Mouse (Mus musculus): ENCODE results near the gene Actn1. TPM values are rescaled to one million over a fixed set of nuclear protein-coding genes. Genes with fewer than 3 reads are reported as not detected.

Actn1 gene
- polyA plus RNA-seq, 1 experiment from 2014 or later = 27.2 TPM

DNA sequence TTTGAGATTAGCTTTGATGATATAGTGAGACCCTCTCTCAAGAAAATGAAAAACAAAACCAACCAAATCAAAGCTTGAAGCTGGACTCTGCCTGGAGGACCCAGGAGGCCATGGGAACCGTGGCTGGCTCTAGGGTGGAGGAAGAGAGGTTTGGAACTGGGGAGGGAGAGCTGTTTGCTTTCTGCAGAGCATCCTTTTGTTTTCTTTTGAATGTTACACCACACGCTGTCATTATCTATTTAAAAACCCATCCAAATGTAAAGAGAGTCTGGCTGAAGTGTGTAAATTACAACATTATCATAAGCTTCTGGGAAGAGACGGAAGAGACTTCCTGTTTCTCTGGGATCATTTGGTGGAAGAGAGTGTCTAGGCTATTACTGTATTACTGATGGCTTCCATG, 43.1 kb downstream of the Actn1 start:
- DNase-seq (ENCODE audit: low spot score) (no peak), ATAC-seq (replicated peaks; ENCODE audit: low FRiP score) (no peak)
- Histone ChIP-seq H3K27me3 (ENCODE audit: control insufficient read depth, insufficient read depth, low read length) (no peaks in the 10 kb centered on the region), H3K4me2 (ENCODE audit: low read depth, low read length, severe bottlenecking) (no peak overlapping the region), H3K36me3 (ENCODE audit: control insufficient read depth, insufficient read depth, low read length) (no peaks in the 10 kb centered on the region), H3K9ac (ENCODE audit: low read length) (no peak overlapping the region), H3K4me1 (replicated peaks; ENCODE audit: control insufficient read depth, insufficient read depth, low read length) (no peaks in the 10 kb centered on the region), H3K9me3 (ENCODE audit: control insufficient read depth, low read length) (no peaks in the 10 kb centered on the region), H3K27ac (ENCODE audit: low read depth, low read length) (no peak overlapping the region), H3K4me3 (ENCODE audit: low read depth, low read length) (no peak overlapping the region)
- 65% methylated on average over 3 of the region's 3 CpGs for WGBS

DNA sequence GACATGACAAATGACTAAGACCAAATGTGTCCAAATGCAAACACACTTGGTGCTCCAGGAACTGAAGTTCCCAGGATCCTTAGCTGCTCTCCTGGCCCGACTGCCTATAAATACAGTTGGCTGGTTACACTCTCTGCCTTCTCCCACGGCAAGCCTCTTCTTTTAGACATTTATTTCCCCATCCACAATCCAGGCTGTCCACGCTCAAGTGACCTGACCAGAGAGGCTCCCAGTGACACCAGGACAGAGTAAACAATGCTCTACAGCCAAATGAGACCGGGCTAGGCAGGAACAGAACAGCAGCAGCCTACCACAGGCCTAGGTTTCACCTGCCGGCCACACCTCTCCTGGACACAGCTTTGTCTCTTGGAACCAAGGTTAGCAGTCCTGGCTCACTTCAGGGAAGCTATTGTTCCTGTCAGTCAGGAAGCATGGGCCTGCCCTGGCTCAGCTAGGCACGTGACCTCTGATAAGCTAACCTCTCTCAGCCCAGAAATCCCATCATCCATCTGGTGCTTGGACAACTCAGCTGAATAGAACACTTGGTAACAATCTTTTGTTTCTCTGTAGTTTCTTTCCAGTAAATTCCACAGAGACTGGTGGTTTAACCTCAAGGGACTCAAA, 43.8 kb downstream of the Actn1 start:
- Histone ChIP-seq H3K27me3 (ENCODE audit: control insufficient read depth, insufficient read depth, low read length) (no peaks in the 10 kb centered on the region), H3K4me1 (replicated peaks; ENCODE audit: control insufficient read depth, insufficient read depth, low read length) (no peaks in the 10 kb centered on the region), H3K4me2 (ENCODE audit: low read depth, low read length, severe bottlenecking) (no peak overlapping the region), H3K36me3 (ENCODE audit: control insufficient read depth, insufficient read depth, low read length) (no peaks in the 10 kb centered on the region), H3K9me3 (ENCODE audit: control insufficient read depth, low read length) (no peaks in the 10 kb centered on the region), H3K9ac (ENCODE audit: low read length) (no peak overlapping the region), H3K4me3 (ENCODE audit: low read depth, low read length) (no peak overlapping the region), H3K27ac (ENCODE audit: low read depth, low read length) (no peak overlapping the region)
- 75% methylated on average over 6 of the region's 6 CpGs for WGBS
- no peak for ATAC-seq (replicated peaks; ENCODE audit: low FRiP score)
- DNase-seq (ENCODE audit: low spot score) = no peak

- ATAC-seq (replicated peaks; ENCODE audit: low FRiP score) = no peak
- H3K9me3 ChIP-seq (ENCODE audit: control insufficient read depth, low read length) = no peaks in the 10 kb centered on the region
- H3K4me1 ChIP-seq (replicated peaks; ENCODE audit: control insufficient read depth, insufficient read depth, low read length) = 0 out of 2 replicates have a peak, but pooled peaks cover 1% of the 10 kb centered on the region
- H3K27me3 ChIP-seq (ENCODE audit: control insufficient read depth, insufficient read depth, low read length) = no peaks in the 10 kb centered on the region
- no peak overlapping the region for H3K4me2 ChIP-seq (ENCODE audit: low read depth, low read length, severe bottlenecking)
- WGBS = 79% methylated on average over 8 of the region's 8 CpGs
- H3K36me3 ChIP-seq (ENCODE audit: control insufficient read depth, insufficient read depth, low read length) = no peaks in the 10 kb centered on the region
- no peak overlapping the region for H3K9ac ChIP-seq (ENCODE audit: low read length)
- no peak for DNase-seq (ENCODE audit: low spot score)
- no peak overlapping the region for H3K27ac ChIP-seq (ENCODE audit: low read depth, low read length)
- H3K4me3 ChIP-seq (ENCODE audit: low read depth, low read length) = no peak overlapping the region
Observed at GRCm38 (mm10) chr12:80213810-80214209, 46.4 kb downstream of the Actn1 start.

- WGBS = 76% methylated on average over 4 of the region's 4 CpGs
- Histone ChIP-seq H3K4me2 (ENCODE audit: low read depth, low read length, severe bottlenecking) (no peak overlapping the region), H3K9me3 (ENCODE audit: control insufficient read depth, low read length) (no peaks in the 10 kb centered on the region), H3K4me1 (replicated peaks; ENCODE audit: control insufficient read depth, insufficient read depth, low read length) (0 out of 2 replicates have a peak, but pooled peaks cover 2% of the 10 kb centered on the region), H3K27me3 (ENCODE audit: control insufficient read depth, insufficient read depth, low read length) (no peaks in the 10 kb centered on the region), H3K27ac (ENCODE audit: low read depth, low read length) (no peak overlapping the region), H3K4me3 (ENCODE audit: low read depth, low read length) (no peak overlapping the region), H3K9ac (ENCODE audit: low read length) (no peak overlapping the region), H3K36me3 (ENCODE audit: control insufficient read depth, insufficient read depth, low read length) (no peaks in the 10 kb centered on the region)
- no peak for DNase-seq (ENCODE audit: low spot score)
- ATAC-seq (replicated peaks; ENCODE audit: low FRiP score) = no peak
Observed at GRCm38 (mm10) chr12:80213263-80213662, 46.9 kb downstream of the Actn1 start.

DNA sequence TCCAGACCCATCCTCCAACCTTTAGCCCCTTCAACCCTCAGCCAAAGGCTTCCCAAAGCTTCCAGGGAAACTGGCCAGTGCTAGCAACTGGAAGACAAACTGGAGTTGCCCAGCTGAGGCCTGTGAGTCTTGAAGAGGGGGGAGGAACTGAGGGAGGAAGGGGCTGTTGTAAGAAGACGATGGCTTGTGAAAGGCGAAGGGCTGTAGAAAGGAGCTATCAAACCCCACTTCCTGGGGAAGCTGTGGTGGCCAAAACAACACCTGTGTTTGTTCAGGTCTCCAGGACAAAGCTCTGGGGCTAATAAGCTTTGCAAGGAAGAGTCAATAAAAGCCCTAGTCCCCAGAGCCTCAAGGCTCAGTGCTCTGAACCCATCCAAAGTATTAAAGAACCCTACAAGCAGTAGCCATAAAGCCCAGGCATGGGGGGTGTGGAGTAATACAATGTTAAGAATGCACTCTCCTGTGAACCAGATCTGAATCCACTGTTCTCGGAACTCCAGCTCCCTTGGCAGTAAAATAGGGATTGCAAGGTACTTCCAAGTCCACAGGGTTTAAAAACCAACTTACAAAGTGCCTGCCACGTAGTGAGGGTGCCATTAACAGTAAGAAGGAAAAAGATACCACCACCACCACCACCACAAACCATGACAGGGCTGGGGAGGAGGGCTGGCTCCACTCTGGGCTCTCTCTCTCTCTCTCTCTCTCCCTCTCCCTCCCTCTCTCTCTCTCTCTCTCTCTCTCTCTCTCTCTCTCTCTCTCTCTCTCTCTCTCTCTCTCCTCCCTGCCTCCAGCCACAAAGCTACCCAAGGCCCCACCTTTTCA, 49.2 kb downstream of the Actn1 start:
- H3K4me1 ChIP-seq (replicated peaks; ENCODE audit: control insufficient read depth, insufficient read depth, low read length) = 0 out of 2 replicates have a peak, but pooled peaks cover 2% of the 10 kb centered on the region
- WGBS = 67% methylated on average over 4 of the region's 4 CpGs
- H3K9ac ChIP-seq (ENCODE audit: low read length) = no peak overlapping the region
- no peak overlapping the region for H3K4me2 ChIP-seq (ENCODE audit: low read depth, low read length, severe bottlenecking)
- ATAC-seq (replicated peaks; ENCODE audit: low FRiP score) (no peak), DNase-seq (ENCODE audit: low spot score) (no peak)
- H3K36me3 ChIP-seq (ENCODE audit: control insufficient read depth, insufficient read depth, low read length) = no peaks in the 10 kb centered on the region
- no peaks in the 10 kb centered on the region for H3K27me3 ChIP-seq (ENCODE audit: control insufficient read depth, insufficient read depth, low read length)
- no peak overlapping the region for H3K27ac ChIP-seq (ENCODE audit: low read depth, low read length)
- H3K9me3 ChIP-seq (ENCODE audit: control insufficient read depth, low read length) = no peaks in the 10 kb centered on the region
- no peak overlapping the region for H3K4me3 ChIP-seq (ENCODE audit: low read depth, low read length)

- no peaks in the 10 kb centered on the region; the same call in 1 of the 2 replicates for H3K36me3 ChIP-seq (ENCODE audit: control insufficient read depth, insufficient read depth, low read length)
- no peak overlapping the region for H3K27ac ChIP-seq (ENCODE audit: low read depth, low read length)
- H3K4me3 ChIP-seq (ENCODE audit: low read depth, low read length) = no peak overlapping the region
- H3K4me2 ChIP-seq (ENCODE audit: low read depth, low read length, severe bottlenecking) = no peak overlapping the region
- H3K9ac ChIP-seq (ENCODE audit: low read length) = no peak overlapping the region
- WGBS = 82% methylated on average over 4 of the region's 4 CpGs
- DNase-seq (ENCODE audit: low spot score) = no peak
- no peak for ATAC-seq (replicated peaks; ENCODE audit: low FRiP score)
- no peaks in the 10 kb centered on the region for H3K27me3 ChIP-seq (ENCODE audit: control insufficient read depth, insufficient read depth, low read length)
- H3K9me3 ChIP-seq (ENCODE audit: control insufficient read depth, low read length) = no peaks in the 10 kb centered on the region
- H3K4me1 ChIP-seq (replicated peaks; ENCODE audit: control insufficient read depth, insufficient read depth, low read length) = 0 out of 2 replicates have a peak, but pooled peaks cover 2% of the 10 kb centered on the region
Observed at GRCm38 (mm10) chr12:80209914-80210313, 50.3 kb downstream of the Actn1 start.

GRCm38 (mm10) chr12:80208126-80208820, 51.9 kb downstream of the Actn1 start:
- ATAC-seq (replicated peaks; ENCODE audit: low FRiP score) = no peak
- 56% methylated on average over 19 of the region's 19 CpGs for WGBS
- H3K4me3 ChIP-seq (ENCODE audit: low read depth, low read length) = no peak overlapping the region
- H3K27ac ChIP-seq (ENCODE audit: low read depth, low read length) = no peak overlapping the region
- H3K9me3 ChIP-seq (ENCODE audit: control insufficient read depth, low read length) = no peaks in the 10 kb centered on the region
- no peak for DNase-seq (ENCODE audit: low spot score)
- H3K9ac ChIP-seq (ENCODE audit: low read length) = no peak overlapping the region
- no peaks in the 10 kb centered on the region for H3K27me3 ChIP-seq (ENCODE audit: control insufficient read depth, insufficient read depth, low read length)
- no peak overlapping the region for H3K4me2 ChIP-seq (ENCODE audit: low read depth, low read length, severe bottlenecking)
- H3K4me1 ChIP-seq (replicated peaks; ENCODE audit: control insufficient read depth, insufficient read depth, low read length) = peaks cover 4% of the 10 kb centered on the region; the same call in 1 of the 2 replicates
- no peaks in the 10 kb centered on the region; the same call in 1 of the 2 replicates for H3K36me3 ChIP-seq (ENCODE audit: control insufficient read depth, insufficient read depth, low read length)

DNA sequence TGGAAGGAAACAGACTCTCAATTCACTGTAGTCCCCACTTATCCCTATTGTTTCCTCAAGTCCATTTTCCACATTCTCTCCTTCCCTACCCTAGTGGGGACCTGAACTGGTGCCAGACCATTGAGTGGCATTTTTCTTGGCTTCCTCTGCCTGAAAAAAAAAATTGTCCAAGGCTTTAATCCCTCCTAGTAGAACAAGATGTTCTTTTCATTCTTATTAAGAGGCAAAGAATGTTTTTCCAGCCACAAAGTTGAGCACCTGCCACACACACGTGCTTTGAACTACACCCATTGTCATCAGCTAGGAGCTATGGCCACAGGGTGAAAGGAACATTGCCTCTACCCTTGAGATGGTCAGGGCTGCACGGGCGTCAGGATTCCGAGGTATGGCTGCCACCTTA, 56.9 kb downstream of the Actn1 start:
- no peaks in the 10 kb centered on the region; the same call in 1 of the 2 replicates for H3K36me3 ChIP-seq (ENCODE audit: control insufficient read depth, insufficient read depth, low read length)
- no peaks in the 10 kb centered on the region; the same call in 1 of the 2 replicates for H3K9me3 ChIP-seq (ENCODE audit: control insufficient read depth, low read length)
- no peak overlapping the region for H3K9ac ChIP-seq (ENCODE audit: low read length)
- no peak overlapping the region for H3K4me3 ChIP-seq (ENCODE audit: low read depth, low read length)
- H3K27ac ChIP-seq (ENCODE audit: low read depth, low read length) = no peak overlapping the region
- H3K4me2 ChIP-seq (ENCODE audit: low read depth, low read length, severe bottlenecking) = no peak overlapping the region
- 76% methylated on average over 4 of the region's 4 CpGs for WGBS
- DNase-seq (ENCODE audit: low spot score) (no peak), ATAC-seq (replicated peaks; ENCODE audit: low FRiP score) (no peak)
- H3K4me1 ChIP-seq (replicated peaks; ENCODE audit: control insufficient read depth, insufficient read depth, low read length) = peaks cover 2% of the 10 kb centered on the region; the same call in 1 of the 2 replicates
- H3K27me3 ChIP-seq (ENCODE audit: control insufficient read depth, insufficient read depth, low read length) = no peaks in the 10 kb centered on the region
